Mouse (Mus musculus) spleen, adult 2 months (tissue): Measurements from ENCODE around the gene Hmox1.

ENCODE experiments used
- CTCF ChIP-seq: fragments of 200-500 bp; IDR thresholded peaks from 2 replicates; pipeline ENCODE4 v1.5.1; 2011; ENCODE audit warnings: mild to moderate bottlenecking, inconsistent platforms; ENCODE audit not compliant: insufficient read depth, insufficient read length, insufficient replicate concordance; ENCODE audit errors: extremely low read depth
- POLR2A ChIP-seq: fragments of 200-500 bp; IDR thresholded peaks from 2 replicates; pipeline ENCODE4 v1.6.1; 2011; ENCODE audit warnings: low read depth, low read length, inconsistent platforms

- TF ChIP-seq CTCF (no peak), POLR2A (no peak)
These were observed 2.5 kb upstream of the Hmox1 start for GRCm38 (mm10) chr8:75090781-75091365.
